Mouse (Mus musculus) E14TG2a.4 (cell line): ENCODE results near the gene Nlrp6.

ENCODE experiments used
- CTCF ChIP-seq: conservative IDR thresholded peaks from 2 replicates; pipeline ENCODE4 v1.5.1; 2014; ENCODE audit warnings: low read length
- NANOG ChIP-seq: IDR thresholded peaks from 2 replicates; pipeline ENCODE4 v1.6.1; 2014; ENCODE audit warnings: borderline replicate concordance, low read length, mixed read lengths

DNA sequence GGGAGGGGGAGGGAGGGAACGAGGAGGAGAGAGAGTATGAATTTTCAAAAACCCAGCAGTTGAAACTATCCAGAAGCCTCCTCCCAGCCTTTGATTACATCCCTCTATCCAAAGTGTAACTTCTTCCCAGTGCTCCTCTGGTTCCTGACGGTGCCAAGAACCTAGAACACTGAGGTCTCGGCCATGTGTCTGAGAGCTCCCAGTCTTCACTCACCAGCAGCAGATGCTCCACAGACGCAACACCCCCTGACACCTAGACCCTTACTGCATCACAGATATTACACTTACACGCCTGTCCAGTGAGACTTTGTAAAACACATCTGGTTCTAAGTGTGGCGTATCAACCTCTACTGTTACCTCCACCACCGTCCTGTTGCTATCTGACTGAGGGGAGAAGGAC, 31.7 kb downstream of the Nlrp6 start:
- TF ChIP-seq CTCF (no peak), NANOG (no peak)
